Mouse (Mus musculus) ES-CJ7 (cell line): ENCODE measurements around the gene Bcl2l14.

Experiments
- DNase-seq: peaks from one replicate; pipeline ENCODE4 v3.0.0; 2011; ENCODE audit warnings: low read depth, low spot score

Gene Bcl2l14

GRCm38 (mm10) chr6:134396018-134396417 lies at the start of gene Bcl2l14:
TSS of gene Bcl2l14 (plus strand) at chr6:134396318.
- no peak for DNase-seq

- peak; percentile 22 for DNase-seq
These were observed 47.5 kb upstream of the Bcl2l14 start for GRCm38 (mm10) chr6:134348526-134349067.

- DNase-seq = no peak
These were observed 43.2 kb upstream of the Bcl2l14 start for GRCm38 (mm10) chr6:134352881-134353280.

- DNase-seq = peak; percentile 19
These were observed 42.4 kb upstream of the Bcl2l14 start for GRCm38 (mm10) chr6:134353751-134354150.

GRCm38 (mm10) chr6:134357570-134357969 lies 38.5 kb upstream of the Bcl2l14 start:
- DNase-seq = no peak

- no peak for DNase-seq
These were observed 36.0 kb upstream of the Bcl2l14 start for GRCm38 (mm10) chr6:134360079-134360478.

- DNase-seq = no peak
These were observed 31.5 kb upstream of the Bcl2l14 start for GRCm38 (mm10) chr6:134364644-134365043.

- no peak for DNase-seq
These were observed 30.2 kb upstream of the Bcl2l14 start for GRCm38 (mm10) chr6:134365952-134366351.

GRCm38 (mm10) chr6:134366366-134367351 lies 29.5 kb upstream of the Bcl2l14 start:
- no peak for DNase-seq

- DNase-seq = peak; percentile 52
These were observed 28.5 kb upstream of the Bcl2l14 start for GRCm38 (mm10) chr6:134367366-134368281.

- no peak for DNase-seq
These were observed 23.2 kb upstream of the Bcl2l14 start for GRCm38 (mm10) chr6:134372946-134373345.

GRCm38 (mm10) chr6:134377201-134377600 lies 18.9 kb upstream of the Bcl2l14 start:
- no peak for DNase-seq

- no peak for DNase-seq
These were observed 18.3 kb upstream of the Bcl2l14 start for GRCm38 (mm10) chr6:134377856-134378255.

GRCm38 (mm10) chr6:134381462-134381861 lies 14.7 kb upstream of the Bcl2l14 start:
- no peak for DNase-seq

- DNase-seq = no peak
These were observed 10.2 kb upstream of the Bcl2l14 start for GRCm38 (mm10) chr6:134385931-134386330.

GRCm38 (mm10) chr6:134387396-134387795 lies 8.7 kb upstream of the Bcl2l14 start:
- DNase-seq = no peak

- no peak for DNase-seq
These were observed 7.6 kb upstream of the Bcl2l14 start for GRCm38 (mm10) chr6:134388424-134389110.

GRCm38 (mm10) chr6:134389248-134389891 lies 6.7 kb upstream of the Bcl2l14 start:
- DNase-seq = peak; percentile 86

- no peak for DNase-seq
These were observed 6.2 kb upstream of the Bcl2l14 start for GRCm38 (mm10) chr6:134389917-134390316.

GRCm38 (mm10) chr6:134390837-134391236 lies 5.3 kb upstream of the Bcl2l14 start:
- peak; percentile 46 for DNase-seq
